Mouse (Mus musculus): ENCODE measurements around the gene Fyb.

Gene Fyb

DNA sequence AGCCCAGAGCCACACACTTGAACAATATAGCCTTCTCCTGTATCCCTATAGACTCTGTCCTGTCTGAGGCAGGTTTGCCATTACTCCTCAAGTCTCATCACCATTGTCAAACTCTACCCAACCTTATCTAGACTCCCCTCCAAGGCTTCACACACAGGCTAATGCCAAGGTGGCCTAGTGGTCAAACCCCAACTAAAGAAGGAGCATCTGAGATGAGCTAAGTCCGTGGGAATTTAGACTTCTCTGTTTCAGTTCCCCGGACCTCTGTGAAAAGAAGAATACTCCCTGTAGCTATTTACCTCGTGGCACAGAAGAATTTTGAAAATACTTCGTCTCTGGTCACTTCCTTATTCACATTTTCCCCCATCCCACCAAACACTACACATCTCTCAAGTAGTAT lies 39.5 kb downstream of the Fyb start:
- DNase-seq (ENCODE audit: low read depth), result no peak

DNA sequence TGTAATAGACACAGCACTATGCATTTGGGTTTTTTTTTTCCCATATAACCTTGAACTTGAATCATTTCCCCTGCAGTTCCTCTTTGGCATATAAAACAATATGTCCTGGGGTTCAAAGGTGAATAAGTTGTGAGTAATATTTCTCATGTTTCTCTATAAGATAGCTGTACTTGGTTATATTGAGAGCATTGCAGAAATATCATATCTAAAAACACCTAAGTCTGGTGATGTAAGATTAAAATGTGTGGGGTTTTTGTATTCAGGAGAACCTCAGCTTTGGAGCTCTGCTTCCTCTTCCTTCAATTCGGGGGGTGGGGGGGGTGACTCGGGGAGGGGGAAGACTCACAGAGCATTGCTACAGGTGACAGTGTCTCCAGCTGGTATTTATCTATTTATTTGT lies 40.0 kb downstream of the Fyb start:
- DNase-seq (ENCODE audit: low read depth), result no peak

DNA sequence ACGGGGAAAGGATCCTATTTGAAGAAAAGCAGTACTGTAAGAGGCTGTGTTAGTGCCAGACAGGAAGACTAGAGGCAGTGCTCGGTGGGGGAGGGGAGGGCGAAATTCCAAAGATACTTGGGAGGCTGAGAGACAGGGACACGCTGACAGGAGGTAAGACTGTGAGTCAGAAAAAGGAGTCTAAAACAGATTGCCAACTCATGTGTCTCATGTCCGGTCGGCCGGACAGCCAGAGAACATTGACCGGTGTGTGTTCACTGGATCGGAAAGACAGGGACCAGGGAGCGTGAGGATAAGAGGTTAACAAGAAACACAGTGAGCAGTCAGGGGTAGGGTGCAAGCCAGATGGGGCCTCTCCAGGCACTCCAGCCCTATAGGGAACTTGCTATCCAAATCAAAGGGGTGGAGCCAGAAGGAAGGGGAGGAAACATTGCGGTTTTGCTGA lies 42.3 kb downstream of the Fyb start:
- DNase-seq (ENCODE audit: low read depth), result no peak

DNA sequence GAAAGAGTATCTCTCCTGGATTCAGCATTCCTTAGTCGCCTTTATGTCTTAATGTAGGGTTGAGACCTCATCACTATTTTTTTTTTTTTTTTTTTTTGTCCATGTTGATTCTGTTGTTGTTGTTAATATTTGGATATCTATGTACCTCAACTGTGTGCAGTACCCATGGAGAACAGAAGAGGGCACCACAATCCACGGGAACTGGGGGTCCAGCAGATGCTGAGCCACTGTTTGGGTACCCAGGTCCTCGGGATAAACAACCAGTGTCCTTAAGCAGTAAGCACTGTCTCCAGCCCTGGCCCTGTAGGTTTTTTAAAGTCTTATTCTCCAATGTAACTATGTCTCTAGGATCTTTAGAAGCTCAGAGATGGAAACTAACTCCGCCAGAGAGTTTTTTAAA lies 43.2 kb downstream of the Fyb start:
- DNase-seq (ENCODE audit: low read depth), result peak; percentile 19

DNA sequence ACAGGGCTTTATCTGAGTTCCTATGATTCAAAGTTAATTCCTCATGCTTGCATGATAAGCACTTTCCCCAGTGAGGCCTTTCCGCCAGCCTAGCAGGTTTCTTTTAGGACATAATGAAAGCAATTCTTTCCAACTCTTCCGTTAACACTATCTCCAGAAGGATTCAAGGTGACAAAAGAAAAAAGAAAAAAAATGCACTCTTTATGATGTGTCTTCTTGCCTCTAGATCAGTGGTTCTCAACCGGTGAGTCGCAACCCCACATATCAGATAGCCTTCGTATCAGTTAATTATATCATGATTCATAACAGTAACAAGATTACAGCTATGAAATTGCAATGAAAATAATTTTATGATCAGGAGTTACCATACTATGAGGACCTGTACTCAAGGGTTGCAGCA lies 45.3 kb downstream of the Fyb start:
- DNase-seq (ENCODE audit: low read depth), result no peak

DNA sequence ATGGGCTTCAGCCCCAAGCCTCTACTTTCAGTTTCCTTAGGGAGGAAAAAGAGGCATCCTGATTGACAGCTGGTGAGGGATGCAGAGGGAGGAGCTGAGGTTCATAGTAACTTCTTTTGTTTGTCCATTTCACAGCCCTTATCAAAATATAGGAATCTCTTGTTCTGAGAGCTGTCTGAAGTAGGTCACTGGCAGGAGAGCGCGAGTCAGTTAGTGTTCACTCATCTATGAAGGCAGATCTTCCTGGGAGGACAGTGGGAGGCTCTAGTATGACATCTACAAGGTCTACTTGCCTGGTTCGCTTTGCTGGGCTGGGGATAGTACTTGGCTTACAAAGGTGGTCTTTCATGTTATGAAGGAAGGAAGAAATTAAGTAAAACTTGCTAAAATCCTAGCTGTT lies 46.0 kb downstream of the Fyb start:
- no peak for DNase-seq (ENCODE audit: low read depth)

DNA sequence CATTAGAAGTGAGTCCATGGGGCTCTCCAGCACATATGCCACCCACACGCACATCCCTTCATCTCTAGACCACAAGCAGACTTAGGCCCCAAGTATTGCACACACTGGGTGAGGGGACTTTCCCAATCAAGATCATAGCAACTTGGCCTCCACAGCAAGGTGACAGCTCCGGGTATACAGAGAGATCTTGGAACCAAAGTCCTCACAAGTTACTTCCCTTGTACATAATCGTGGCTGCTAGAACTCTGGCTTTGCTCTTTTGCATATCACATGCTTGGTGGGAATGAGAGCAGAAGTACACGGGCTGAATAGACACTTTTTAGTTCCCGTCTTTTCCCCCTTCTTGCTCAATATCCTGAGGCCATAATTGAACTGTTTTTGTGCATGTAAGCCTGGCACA lies 46.4 kb downstream of the Fyb start:
- peak; percentile 85 for DNase-seq (ENCODE audit: low read depth)

DNA sequence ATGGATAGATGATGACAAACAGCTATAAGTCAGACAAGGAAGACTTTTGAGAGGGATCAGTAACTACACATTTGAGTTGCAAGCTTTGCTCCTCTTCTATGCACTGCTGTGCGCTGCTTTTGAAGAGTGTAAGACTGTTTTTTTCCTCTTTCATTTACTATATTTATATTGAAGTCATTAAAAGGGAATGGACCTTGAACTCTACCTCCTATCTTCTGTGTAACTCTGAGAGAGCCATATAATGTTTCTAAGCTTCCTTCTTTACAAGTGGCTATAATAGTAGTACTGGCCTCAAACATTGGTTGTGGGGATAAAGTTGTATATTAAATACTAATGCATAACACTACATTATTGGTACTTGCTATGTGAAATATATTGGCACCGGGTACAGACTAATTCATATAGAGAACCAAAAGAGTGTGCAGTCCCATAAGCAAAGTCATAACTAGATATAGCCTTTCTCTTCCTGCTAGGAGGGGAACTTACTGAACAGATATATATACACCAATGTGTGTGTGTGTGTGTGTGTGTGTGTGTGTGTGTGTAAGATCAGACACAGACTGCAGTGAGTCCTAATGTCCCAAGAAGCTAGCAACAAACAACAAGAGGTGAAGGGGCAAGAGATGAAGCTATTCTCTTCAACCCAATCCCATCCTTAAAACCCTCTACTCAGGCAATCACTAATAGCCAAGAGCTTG lies 47.7 kb downstream of the Fyb start:
- DNase-seq (ENCODE audit: low read depth), result no peak

DNA sequence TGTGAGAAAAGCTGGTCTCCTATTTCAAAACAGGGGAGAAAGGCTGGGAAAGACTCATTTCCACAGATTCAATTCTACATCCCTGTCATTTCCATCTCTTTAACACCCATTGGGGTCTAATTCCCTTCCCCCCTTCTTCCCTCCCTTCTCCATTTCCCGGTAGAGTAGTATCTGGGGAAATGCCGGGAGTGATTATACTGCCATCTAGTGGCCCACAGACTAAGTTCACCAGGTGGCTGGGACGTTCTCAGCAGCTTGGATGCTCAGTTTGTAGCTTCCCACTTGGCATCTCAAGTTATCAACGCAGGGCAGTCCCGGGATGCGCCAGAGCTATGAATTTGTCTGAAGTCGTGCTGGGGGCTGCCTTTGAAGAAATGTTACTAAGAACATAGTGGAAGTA lies 48.2 kb downstream of the Fyb start:
- peak; percentile 81 for DNase-seq (ENCODE audit: low read depth)

DNA sequence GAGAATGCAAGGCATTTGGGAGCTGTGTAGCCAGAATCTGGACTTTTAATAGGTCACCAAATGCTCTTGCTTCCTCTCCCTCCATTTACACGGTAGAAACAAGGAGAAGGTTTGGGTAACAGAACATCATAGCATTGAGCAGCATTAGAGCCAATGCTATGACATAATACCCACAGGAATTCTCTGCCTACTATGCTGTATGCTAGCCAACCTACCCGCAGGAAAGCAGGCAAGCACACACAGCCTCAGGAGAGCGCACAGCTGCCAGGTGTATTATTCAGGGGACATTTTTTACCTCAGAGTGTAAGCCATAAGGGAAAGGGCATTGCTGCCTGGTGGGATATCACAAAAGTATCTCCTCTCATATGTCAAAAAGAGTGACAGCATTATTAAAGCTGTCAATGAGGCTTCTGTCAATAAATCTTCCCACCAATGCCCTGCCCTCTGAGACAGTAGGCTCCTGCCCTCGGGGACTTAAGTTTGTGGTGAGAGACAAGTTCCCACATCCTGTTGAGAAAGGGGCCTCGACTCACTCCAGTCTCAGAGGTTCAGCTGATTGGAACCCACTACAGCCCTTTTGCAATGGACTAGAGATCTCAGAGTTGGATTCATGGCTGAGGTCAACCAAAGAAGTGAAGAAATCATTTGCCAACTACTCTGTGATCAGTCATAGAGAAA lies 51.8 kb downstream of the Fyb start:
- peak; percentile 78 for DNase-seq (ENCODE audit: low read depth)

DNA sequence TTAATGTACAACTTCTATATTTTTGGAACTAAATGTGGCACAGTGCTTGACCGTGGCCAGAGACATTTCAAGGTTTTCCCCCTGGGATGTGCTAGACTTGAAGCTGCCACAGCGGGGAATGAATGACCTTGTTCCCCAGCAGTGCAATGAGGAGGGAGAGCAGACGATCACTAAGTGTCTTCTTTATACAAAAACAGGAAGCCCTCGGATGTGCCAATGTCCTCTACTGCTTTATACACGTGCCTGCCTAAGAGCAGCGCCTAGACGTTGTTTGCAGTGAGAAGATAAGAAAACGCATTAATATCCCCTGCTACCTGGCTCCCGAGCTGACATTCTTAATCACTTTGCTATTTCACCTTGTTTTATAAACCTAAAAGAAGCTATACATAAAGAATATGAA lies 55.3 kb downstream of the Fyb start:
- peak; percentile 79 for DNase-seq (ENCODE audit: low read depth)

DNA sequence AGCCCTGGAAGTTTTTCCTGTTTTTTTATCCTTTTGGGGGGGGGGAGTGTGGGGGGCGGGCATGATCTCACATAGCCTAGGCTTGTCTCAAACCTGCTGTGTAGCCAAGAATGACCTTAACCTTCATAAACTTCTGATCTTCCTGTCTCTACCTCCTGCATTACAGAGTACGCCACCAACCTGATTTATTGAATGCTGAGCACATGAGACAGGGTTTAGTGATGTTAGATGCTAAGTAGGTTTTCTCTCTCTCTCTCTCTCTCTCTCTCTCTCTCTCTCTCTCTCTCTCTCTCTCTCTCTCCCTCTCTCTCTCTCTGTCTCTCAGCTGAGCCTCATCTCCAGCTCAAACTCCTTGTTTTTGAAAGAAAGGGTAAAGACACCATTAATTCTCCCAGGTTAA lies 56.0 kb downstream of the Fyb start:
- DNase-seq (ENCODE audit: low read depth), result peak; percentile 58

DNA sequence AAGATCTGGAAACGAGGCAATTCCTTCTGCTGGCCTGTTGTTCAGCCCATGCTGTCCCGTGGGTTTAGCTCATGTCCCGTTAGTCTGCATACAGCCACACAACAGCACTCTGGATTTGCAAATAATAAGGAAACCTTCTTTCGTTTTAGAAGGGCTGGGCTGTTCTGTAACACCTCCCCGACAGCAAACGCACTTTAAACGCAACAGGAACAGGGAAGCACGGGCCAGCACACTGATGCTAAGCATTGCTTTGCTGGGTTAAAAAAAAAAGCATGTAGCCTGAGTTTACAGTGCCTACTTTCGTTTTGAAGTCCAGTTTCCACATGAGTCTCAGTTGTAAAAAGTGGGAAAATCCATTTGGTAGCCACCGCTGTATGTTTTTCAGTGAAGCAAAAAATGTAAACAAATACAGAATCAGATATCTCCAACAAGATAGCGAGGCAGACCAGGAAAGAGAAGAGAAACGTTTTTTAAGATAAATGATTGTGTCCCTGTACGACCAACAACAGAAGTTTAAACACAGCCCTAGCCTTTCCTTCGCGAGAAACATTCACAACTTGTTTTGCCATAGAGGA lies 56.6 kb downstream of the Fyb start:
- peak; percentile 70 for DNase-seq (ENCODE audit: low read depth)

DNA sequence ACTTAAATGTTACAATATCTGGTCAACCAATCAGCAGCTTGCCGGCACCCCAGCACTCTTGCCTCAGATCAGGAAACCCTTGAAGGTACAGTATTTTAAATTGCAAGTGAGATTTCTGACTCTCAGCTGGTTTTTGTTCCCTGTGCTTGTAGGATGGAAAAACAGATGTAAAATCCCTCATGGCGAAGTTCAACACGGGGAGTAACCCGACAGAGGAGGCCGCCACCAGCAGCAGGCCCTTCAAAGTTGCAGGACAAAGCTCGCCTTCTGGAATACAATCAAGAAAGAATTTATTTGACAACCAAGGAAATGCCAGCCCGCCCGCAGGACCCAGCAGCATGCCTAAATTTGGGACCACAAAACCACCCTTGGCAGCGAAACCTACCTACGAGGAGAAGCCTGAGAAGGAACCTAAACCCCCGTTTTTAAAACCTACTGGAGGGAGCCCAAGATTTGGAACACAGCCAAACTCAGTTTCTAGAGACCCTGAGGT lies 57.2 kb downstream of the Fyb start:
- peak; percentile 81 for DNase-seq (ENCODE audit: low read depth)

DNA sequence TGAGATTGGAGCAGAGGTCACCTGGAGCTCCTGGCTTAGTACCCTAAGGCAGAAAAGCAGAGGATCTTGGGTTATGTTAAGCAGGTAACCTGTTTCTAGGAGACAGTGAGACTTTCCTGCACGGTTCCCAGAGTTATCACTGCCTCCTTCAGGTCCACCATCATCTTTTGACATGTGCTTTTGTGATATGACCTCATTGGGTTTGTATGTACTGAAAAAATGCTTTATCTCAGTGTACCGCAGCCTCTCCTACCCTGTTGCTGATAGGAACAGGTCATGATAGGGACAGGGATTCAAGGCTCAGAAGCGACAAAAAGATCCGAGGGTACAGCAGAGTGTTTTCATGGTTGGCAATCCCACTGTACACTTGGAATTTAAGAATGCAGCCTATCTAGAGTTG lies 62.0 kb downstream of the Fyb start:
- DNase-seq (ENCODE audit: low read depth), result peak; percentile 41

DNA sequence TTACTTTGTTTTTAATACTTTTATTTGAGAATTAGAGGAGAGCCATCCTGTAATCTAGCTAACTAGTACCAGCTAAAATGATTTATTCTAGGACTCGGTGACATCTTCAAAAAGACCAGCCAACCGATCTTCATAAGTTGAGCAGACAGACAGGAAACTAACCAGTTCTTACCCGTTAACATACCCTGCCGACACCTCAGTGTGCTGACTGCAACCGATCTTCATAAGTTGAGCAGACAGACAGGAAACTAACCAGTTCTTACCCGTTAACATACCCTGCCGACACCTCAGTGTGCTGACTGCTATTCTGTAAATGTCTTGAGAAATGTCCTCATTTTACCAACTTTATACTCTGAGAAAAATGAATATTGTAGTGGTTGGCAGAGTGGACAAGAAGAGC lies 63.7 kb downstream of the Fyb start:
- DNase-seq (ENCODE audit: low read depth), result peak; percentile 70

DNA sequence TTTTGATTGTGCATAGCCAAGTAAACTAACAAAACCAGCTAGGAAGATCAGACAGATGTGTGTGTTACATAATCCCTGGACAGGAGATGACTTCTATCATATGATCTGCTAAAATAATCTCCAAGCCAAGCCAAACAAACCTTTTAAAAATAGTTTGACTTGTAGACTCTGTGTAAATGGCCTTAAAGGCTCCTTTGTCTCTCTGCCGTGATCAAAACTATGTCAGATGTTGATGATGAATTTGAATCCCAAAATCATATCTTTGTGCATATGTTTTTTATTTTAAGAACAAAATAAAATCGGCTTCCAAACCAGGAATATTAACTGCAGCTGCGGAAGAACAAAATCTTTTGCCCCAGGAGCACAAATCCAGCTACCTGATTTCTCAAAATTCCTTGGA lies 64.9 kb downstream of the Fyb start:
- no peak for DNase-seq (ENCODE audit: low read depth)

DNA sequence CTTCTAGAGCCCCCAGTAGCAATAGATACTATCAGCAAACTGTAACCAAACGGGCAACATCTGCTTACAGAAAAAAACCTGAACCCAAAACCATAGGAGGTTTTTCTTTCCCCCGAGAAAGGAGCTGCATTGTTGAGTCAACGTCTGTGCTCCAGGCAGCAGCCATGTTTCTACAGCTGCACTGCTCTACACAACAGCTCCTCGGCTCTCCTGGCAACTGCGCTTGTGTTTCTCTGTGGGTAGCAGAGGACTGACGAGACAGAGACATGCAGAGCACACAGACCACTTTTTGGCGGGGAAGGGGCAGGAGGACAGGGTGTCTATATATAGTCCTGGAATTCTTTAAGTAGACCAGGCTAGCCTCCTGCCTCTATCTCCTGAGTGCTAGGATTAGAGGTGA lies 65.5 kb downstream of the Fyb start:
- no peak for DNase-seq (ENCODE audit: low read depth)

DNA sequence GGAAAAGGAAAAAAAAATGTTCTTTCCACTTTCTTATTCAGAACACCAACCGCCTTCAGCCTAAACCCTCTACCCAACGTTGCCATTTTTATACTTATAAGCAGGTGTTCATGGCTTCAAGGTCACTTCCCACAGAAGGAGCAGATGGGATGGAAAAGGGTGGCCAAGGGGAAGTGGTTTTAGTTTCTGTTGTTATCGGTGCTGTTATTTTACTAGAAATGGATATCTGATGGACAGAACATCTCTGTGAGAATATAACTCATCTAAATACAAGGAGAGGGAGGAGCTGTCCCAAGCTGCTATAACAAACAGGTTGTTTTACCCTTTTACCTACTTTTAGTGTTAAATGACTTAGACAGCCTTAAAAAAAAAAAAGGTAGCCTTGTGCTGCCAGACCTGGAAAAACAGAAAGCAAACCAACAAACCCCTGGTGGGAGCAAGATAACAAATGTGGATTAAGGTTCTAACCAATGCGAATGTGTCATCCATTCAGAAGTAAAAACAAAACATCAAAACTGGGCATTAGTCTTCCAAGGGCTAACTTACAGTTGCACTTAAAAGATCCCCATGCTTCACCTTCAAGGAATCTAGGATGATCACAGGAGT lies 68.3 kb downstream of the Fyb start:
- DNase-seq (ENCODE audit: low read depth), result no peak

DNA sequence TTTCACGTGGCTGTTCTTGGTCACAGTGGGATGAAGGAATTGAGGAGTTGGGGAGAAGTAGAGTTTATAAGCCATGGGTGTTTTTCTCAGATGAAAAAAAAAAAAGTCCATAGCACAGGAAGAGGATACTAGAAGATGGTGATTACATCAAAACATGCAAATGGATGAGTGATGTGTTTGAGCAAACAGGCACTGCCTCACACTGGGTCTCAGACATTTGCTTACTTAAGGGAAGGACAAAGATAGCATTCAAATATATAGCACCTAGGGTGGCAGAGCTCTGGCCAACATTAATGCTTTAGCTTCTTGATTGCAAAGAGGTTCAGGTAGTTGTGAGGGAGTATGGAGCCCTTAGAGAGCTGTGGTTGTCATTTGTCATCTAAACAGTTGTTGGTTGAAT lies 68.9 kb downstream of the Fyb start:
- DNase-seq (ENCODE audit: low read depth), result peak; percentile 67

DNA sequence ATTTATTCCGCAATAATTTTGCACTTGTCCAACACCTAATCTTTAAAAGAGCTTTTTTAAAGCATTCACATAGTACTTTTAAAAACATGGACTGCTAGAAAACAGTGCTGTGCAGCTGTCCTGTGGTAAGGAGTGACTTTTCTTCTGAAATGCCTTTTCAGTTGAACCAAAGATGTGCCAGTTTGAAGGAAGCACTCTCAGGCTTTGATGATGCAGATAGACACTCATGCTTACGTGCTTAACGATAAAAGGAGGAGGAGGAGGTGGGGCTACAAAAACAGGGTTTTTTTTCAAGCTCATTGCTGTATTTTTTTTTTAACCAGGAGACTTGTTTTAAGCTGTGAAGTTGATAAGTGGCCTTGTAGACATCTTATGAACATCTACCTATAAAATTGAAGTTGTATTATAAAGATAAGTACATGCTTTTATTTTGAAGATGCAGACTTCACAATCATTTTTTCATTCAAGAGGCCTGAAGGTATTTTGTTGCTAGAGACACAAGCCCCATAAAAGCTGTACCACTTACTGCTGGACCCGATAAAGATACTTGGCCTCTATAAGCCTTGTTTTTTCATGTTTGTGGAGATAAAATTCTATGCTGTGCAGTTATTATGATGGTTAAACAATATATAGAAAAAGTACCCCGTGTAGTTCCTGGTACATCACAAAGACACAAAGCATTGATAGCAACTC lies 70.1 kb downstream of the Fyb start:
- peak; percentile 92 for DNase-seq (ENCODE audit: low read depth)

DNA sequence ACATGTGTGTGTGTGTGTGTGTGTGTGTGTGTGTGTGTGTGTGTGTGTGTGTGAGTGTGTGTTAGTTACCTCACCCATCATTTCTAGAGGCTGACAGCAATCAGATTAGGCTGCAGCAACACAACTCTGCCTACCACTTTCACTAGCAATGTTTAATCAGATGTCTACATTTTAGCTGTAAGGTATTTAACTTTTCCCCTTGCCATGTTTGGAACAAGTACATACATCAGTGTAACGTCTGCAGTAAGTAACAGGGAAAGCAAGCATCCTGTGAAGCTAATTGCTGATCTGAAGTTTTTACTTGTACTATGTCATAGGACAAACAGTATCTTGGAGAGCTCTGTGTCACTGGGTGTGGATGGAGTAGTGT lies 70.6 kb downstream of the Fyb start:
- DNase-seq (ENCODE audit: low read depth), result peak; percentile 60

DNA sequence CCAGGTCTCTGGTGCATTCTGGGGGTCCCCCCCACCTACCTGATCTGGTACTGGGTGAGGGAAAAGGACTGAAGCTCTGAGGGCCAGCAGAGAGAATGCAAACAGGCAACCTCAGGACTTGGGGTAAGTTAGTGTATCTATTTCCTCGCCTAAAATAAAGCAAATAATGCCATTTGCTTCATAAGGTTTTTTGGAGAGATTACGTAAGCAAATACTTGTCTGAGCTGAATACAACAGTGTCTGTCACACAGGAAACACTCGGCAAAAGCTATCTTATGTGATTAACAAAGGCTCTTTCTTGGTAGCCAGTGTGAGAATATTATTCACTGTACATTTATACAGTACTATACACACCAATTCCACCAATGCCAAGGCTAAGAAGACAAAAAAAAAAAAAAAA lies 76.0 kb downstream of the Fyb start:
- no peak for DNase-seq (ENCODE audit: low read depth)
